Mouse (Mus musculus): Measurements from ENCODE around the gene Ets1.

GRCm38 (mm10) chr9:32648286-32648685, 12.3 kb downstream of the Ets1 start:
- TF ChIP-seq CTCF (IDR thresholded peaks at IDR 0.05; ENCODE audit: borderline replicate concordance, insufficient read depth, low read depth, low read length) (no peak), POLR2A (IDR thresholded peaks at IDR 0.05; ENCODE audit: borderline replicate concordance, insufficient read depth, low read length) (no peak)

All from cerebellum, adult 2 months (tissue).